Mouse (Mus musculus): Measurements from ENCODE around the gene Il18r1. TPM values are rescaled to one million over a fixed set of nuclear protein-coding genes. Genes with fewer than 3 reads are reported as not detected.

The Il18r1 gene
- total RNA-seq, 1 experiment from 2014 or later = 13.3 TPM

DNA sequence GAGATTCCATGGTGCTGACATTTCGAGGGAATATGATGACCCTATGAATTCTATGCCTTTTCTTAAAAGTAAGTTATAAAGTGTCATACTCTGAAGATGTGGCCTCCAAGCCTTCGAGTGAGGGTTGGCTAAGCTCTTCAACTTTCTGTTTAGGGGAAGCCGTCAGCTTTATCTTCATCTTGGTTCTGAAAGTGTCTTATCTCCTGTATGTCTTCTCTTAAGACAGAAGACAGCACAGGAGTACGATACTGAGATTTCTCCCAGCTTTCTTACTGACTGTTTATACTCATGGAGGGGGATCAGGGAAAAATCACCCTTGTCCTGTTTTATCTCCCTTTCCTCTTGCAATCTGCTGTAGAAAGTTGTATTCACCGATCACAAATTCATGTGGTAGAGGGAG is 9.0 kb downstream of the Il18r1 start:
- no peak for ATAC-seq (replicated peaks in 1 of 2; ENCODE audit: insufficient read depth in 1 of 2, low FRiP score in 2 of 2, low TSS enrichment in 1 of 2, low read depth in 1 of 2, poor library complexity in 2 of 2, severe bottlenecking in 2 of 2)

DNA sequence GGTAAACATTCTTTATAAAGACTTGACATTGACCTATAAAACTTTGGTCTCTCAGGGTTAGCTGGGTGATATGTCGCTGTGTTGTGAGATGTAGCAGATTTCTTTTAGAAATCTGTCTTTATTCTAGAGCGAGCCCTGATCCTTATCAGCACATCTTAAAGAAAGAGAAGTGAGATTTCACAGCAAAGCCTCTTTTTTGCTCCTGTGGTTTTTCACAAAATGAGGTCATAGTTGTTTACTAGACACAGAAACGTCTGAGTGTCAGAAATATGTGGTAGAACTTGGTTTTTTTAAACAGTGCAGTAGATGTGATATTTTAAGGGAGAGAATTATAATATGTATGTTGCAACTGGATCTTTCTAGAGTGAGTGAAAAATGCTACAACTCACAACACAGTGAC is 10.3 kb downstream of the Il18r1 start:
- ATAC-seq (replicated peaks in 1 of 2; ENCODE audit: insufficient read depth in 1 of 2, low FRiP score in 2 of 2, low TSS enrichment in 1 of 2, low read depth in 1 of 2, poor library complexity in 2 of 2, severe bottlenecking in 2 of 2) = peak in 1 of 2 experiments; percentile 51; a peak in 1 of 4 replicates

DNA sequence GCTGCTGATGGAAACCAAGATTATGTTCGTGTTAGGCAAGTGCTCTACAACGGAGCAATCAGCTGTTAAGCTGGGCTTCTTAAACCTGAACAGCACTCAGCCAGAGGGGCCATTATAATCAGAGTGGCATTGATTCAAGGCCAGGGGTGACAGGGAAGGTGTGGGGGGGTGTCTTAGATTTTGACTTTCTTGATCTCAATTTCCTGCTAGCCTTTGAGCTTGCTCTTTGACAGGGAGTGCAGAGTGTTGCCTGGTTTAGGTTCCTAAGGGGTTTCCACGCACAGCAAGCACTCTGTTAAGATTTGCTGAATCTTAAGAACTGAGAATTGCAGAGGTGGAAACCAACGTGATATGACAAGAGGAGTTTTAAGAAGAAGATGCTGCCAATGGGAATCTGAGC is 11.4 kb downstream of the Il18r1 start:
- ATAC-seq (replicated peaks in 1 of 2; ENCODE audit: insufficient read depth in 1 of 2, low FRiP score in 2 of 2, low TSS enrichment in 1 of 2, low read depth in 1 of 2, poor library complexity in 2 of 2, severe bottlenecking in 2 of 2) = no peak

DNA sequence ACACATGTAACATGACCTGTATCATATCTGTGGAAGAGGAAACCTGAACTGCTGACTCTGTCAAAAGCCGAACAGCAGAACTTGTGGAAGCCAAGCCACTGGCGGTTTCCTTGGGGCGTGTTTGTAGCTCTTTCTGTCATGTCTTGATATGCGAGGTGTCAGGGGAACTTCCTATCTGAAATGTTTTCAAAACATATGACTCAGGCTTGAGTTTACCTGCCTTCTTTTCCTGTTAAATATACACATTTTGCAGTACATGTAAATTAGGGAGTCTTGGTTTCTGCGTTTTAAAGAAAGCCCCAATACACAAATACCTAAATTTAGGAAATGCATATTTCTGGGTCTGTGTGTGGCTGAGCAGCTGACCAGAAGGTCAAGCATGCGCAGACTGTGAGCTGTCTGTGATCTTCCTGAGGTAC is 14.2 kb downstream of the Il18r1 start:
- ATAC-seq (replicated peaks in 1 of 2; ENCODE audit: insufficient read depth in 1 of 2, low FRiP score in 2 of 2, low TSS enrichment in 1 of 2, low read depth in 1 of 2, poor library complexity in 2 of 2, severe bottlenecking in 2 of 2) = peak; percentile 67 to 79

DNA sequence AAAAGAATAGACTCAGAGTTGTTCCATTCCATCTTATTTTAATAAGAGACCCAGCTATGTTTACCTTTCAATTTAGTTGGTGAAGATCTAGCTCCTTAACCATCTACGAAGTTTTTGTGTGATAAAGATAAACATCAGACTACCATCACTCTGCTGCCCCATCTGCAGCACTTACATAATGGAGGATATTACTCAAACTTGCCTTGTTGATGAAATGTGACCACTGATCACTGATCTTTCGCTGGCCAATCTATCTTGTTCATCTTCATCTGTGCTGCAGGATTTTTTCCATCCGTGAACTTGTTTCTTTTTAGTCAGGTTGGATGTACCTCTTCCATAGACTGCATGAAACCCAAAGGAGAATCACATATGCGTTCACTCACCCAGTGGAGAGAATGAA is 29.2 kb downstream of the Il18r1 start:
- ATAC-seq (replicated peaks in 1 of 2; ENCODE audit: insufficient read depth in 1 of 2, low FRiP score in 2 of 2, low TSS enrichment in 1 of 2, low read depth in 1 of 2, poor library complexity in 2 of 2, severe bottlenecking in 2 of 2) = no peak

DNA sequence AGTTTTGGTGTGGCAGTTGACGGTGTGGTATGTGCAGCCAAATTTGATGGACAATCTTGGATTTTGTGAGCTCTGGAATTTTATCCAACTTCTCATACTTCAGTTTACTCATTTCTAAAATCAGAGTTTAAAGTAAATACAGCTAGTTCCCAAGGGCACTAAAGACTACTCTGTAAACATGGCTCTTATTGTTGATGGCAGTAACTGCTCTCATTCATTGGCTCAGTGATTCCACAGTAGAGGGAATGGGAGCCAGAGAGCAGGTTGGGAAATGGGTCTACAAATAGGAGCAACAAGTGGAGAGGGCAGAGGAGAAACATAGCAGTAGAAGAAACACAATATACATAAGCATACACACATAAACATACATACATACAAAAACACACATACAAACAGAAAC is 34.4 kb downstream of the Il18r1 start:
- ATAC-seq (replicated peaks in 1 of 2; ENCODE audit: insufficient read depth in 1 of 2, low FRiP score in 2 of 2, low TSS enrichment in 1 of 2, low read depth in 1 of 2, poor library complexity in 2 of 2, severe bottlenecking in 2 of 2) = no peak

DNA sequence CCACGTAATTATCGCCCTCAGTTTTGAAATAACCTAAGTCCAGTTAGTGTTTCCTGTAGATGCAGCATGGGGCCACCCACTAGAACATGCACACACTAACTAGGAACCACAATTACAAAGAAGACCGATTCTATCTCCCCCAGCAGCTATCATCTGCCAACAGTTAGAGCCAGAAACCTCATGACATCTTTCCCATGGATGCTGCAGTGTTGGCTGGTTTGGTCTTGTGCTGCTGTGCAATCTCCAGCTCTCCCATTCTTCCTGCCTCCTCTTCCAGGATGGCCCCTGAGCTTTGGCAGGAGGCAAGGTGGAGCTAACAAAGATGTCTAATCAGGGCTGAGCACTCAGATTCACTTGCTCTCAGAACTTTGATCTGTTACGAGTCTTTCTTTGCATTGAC is 35.8 kb downstream of the Il18r1 start:
- no peak for ATAC-seq (replicated peaks in 1 of 2; ENCODE audit: insufficient read depth in 1 of 2, low FRiP score in 2 of 2, low TSS enrichment in 1 of 2, low read depth in 1 of 2, poor library complexity in 2 of 2, severe bottlenecking in 2 of 2)

DNA sequence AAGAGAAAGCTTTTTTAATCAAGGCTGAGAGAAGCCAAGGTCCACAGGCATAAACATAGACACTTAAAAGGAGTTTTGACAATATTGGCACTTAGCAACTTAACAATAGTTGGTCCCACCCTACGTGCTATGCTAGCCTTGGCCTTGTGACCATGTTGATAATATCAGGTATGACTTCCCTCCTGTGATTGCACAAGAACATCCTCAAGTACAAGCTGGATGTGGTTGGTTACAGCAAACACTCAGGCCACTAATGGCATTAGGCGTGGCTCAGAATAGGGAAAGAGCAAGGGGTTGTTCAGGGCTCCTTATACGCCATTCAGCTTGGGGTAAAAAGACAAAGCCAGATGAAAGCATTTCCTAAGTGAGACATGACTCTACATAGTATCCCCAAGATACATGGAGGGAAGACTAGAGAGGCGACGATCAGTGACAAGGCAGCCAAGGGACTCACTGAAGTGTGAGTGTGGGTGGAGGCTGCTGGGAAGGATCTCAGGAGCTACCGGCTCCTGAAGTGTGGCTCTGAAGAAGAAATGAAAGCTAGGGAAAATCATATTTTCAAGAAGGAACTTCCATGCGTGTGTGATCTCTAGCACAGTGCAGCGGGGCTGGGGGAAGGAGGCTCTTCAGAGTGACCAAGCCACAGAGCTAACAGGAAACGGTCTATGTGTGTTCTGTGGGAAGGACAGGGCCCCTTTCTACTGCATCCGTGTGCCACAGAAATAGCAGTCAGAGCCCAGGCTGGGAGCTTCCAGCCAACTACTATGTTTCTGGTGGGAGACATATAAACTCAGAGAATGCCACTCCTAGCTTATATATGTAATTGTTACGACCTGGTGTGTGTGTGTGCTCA is 36.4 kb downstream of the Il18r1 start:
- ATAC-seq (replicated peaks in 1 of 2; ENCODE audit: insufficient read depth in 1 of 2, low FRiP score in 2 of 2, low TSS enrichment in 1 of 2, low read depth in 1 of 2, poor library complexity in 2 of 2, severe bottlenecking in 2 of 2) = peak; percentile 79 to 87

DNA sequence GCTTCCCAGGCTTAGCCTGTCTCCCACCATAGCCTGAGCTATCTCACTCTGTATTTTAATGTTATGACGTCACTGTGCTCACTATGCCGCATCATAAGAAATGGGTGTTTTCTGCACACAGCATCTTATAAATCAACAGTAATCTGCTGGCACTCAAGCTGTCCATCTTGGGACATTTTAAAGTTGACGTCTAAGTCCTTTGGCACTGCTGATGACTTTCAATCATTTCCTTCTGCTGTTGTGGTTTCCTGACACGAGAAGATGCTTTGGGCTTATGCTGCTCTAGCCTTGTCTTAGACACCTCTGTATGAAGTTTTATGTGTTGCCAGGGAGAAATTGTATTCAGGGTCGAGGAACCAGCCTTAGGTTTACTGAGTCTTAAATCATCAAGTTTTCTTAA is 39.2 kb downstream of the Il18r1 start:
- ATAC-seq (replicated peaks in 1 of 2; ENCODE audit: insufficient read depth in 1 of 2, low FRiP score in 2 of 2, low TSS enrichment in 1 of 2, low read depth in 1 of 2, poor library complexity in 2 of 2, severe bottlenecking in 2 of 2) = peak; percentile 3 to 51; a peak in 2 of 4 replicates

DNA sequence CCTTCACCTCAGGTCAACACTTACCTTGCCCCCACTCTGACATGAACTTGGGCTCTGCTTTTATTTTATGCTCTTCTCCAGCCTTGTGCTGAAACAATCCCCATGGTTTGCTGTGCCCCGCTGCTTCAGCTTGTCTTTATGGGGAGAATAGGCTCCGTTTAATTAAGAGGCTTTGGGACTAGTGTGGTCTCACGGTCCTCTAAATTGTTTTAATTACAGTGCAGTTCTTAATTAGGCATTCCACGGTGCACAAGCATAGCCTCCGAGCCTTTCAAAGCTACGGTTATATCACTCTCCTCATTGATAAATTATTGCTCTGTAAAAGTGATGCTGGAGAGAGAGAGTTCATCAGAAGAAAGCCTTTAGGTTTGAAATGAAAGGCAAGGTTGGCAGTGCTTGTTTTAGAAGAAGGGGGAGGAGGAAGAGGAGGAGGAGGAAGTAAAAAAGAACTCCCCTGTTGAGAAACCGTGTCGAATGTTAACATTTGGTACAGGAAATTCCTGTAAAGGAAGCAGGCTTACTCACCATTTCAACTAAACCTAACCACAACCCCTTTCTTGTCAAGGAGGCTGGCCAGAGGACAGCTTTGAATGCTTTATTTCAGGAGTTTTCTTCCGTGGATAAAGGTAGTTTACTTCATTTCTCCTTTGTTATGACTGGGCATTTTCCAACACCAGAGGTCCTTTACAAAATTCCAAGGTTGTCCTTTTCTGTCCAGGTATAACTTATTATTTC is 49.7 kb downstream of the Il18r1 start, which contains the start of gene Il18rap:
Il18rap (plus strand) TSS at position 512 of the 735 bp plus-strand sequence.
- ATAC-seq (replicated peaks in 1 of 2; ENCODE audit: insufficient read depth in 1 of 2, low FRiP score in 2 of 2, low TSS enrichment in 1 of 2, low read depth in 1 of 2, poor library complexity in 2 of 2, severe bottlenecking in 2 of 2) = peak; percentile 95 to 98

DNA sequence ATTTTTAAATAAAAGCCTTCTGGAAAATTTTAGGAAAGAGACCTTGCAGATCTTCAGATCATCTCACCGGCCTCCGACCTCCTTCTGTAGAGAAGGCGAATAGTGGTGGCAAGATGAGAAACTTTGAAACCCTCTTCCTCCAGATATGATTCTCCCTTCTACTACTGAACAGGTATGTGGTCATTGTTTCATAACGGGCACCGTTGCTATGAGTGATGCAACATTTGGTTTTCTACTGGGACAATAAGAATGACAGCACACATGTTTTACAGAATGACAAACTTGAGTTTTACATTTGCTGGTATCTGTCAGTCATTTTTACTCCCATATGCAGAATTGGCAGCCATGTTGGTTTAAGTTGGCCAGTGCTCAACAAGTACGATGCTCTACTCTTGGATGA is 51.0 kb downstream of the Il18r1 start:
- no peak for ATAC-seq (replicated peaks in 1 of 2; ENCODE audit: insufficient read depth in 1 of 2, low FRiP score in 2 of 2, low TSS enrichment in 1 of 2, low read depth in 1 of 2, poor library complexity in 2 of 2, severe bottlenecking in 2 of 2)

DNA sequence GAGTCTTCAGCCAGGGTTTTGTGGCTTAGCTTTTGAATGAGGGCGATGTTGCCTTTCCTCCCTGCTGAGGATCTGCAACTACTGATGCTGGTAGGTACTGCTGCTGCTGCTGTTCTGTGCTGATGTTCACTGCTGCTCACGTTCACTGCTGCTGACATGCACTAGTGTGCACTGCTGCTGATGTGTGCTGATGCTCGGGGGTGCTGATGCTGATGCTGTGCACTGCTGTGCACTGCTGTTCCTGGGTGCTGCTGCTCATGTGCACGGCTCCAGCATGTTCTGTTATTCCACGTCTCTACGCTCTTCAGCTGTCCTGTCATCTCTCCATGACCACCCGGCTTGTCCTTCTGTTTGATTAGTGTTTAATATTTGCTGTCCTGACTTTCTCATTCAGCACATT is 57.6 kb downstream of the Il18r1 start:
- ATAC-seq (replicated peaks in 1 of 2; ENCODE audit: insufficient read depth in 1 of 2, low FRiP score in 2 of 2, low TSS enrichment in 1 of 2, low read depth in 1 of 2, poor library complexity in 2 of 2, severe bottlenecking in 2 of 2) = no peak

DNA sequence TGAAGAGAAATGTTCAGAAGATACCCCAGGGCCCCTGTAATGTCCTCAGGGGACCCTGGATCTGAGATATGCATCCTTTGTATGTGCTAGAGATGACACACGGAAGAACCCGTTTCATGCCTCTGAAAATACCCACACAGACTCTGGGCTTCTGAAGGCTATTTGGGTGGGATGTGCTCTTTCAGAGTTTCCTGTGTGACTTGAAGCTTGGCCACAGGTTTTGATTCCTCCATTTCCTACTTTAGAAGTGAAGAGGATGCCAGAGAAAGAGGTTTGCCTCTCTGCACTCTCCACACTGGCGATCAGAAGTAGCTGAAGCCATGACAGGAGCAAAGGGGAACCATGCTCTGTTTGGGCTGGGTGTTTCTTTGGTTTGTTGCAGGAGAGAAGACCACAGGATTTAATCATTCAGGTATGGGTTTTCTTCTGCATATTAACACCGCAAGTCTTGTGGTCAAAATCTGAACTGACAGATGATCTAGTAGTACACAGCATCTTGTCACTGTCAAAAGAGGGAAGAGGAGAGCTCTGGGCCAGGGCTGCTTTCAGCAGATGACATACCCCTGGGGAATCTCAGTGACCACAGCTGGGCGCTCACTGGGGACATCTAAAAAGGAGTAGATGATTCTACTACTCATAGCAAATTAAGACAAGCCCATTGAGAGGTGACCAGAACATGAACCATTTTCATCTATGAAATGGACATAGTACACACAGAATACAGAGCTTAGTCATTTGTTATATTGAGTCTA is 58.8 kb downstream of the Il18r1 start:
- ATAC-seq (replicated peaks in 1 of 2; ENCODE audit: insufficient read depth in 1 of 2, low FRiP score in 2 of 2, low TSS enrichment in 1 of 2, low read depth in 1 of 2, poor library complexity in 2 of 2, severe bottlenecking in 2 of 2) = no peak

DNA sequence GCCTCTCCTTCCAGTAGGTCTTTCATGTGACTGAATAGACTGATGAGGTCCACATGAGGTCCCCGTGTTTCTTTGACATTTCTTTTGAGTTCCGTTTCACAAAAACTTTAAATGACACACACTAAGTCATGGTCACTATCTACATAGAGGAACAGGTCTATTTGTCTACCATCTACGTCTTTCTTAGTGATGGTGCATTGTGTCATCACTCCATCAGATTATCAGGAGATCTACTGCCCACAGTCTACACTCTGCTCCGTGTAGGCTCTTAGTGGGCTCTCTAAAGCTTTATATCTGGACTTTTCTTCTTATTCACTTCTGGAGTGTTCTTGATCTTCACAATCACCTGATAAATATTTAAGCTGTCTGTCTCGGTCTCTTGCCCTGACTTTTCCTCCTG is 63.9 kb downstream of the Il18r1 start:
- no peak for ATAC-seq (replicated peaks in 1 of 2; ENCODE audit: insufficient read depth in 1 of 2, low FRiP score in 2 of 2, low TSS enrichment in 1 of 2, low read depth in 1 of 2, poor library complexity in 2 of 2, severe bottlenecking in 2 of 2)

DNA sequence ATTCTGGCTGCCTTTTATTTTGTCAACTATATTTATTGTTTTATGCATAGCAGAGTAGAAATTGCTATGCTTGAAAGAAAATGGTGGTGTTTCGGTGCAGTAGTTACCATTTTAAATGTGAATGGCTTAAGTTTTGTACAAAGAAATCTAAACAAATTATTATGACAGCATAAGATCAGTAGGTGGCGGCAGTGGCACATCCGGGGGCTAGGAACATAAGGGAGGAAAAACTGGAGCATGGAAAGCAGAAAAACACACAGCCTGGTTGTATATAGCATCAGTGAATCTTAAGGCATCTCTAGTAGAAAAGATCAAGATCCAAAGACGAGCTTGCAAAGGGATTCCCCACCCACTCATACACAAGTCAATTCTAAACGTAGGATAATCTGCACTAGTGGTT is 72.2 kb downstream of the Il18r1 start:
- no peak for ATAC-seq (replicated peaks in 1 of 2; ENCODE audit: insufficient read depth in 1 of 2, low FRiP score in 2 of 2, low TSS enrichment in 1 of 2, low read depth in 1 of 2, poor library complexity in 2 of 2, severe bottlenecking in 2 of 2)

DNA sequence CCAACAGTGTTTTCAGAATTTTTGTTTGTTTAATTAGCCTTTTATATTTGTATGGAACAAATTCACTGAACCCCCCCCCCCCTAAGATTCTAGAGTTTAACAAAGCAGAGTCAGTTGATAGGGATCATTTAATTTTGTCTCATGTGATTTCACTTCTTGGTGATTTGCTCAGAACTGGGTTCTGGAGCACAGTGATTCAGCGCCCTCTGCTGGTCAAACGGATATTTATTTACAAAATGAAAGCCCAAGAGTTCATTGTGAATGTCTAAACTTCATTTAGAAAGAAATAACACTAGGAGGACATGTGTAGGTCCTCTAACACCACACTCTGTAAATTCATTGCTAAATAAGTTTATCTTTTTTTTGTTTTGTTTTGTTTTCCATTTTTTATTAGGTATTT is 79.3 kb downstream of the Il18r1 start:
- ATAC-seq (replicated peaks in 1 of 2; ENCODE audit: insufficient read depth in 1 of 2, low FRiP score in 2 of 2, low TSS enrichment in 1 of 2, low read depth in 1 of 2, poor library complexity in 2 of 2, severe bottlenecking in 2 of 2) = no peak

DNA sequence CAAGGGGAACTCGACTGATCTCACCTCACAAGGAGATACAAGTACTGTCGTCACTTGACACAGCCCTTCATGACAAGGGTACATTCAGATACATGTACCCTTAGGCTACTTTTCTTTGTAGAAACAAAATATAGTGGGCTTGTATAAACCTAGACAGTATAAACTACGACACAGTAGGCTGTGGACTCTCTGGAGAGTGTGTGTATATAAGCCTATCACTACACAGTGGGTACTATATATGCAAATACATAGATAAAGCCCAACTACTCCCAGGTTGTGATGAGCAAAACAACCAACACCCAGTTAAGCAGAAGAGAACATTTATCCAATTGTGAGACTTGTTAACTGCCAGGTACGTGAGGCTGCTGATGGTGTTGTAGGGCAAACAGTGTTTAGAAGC is 81.3 kb downstream of the Il18r1 start:
- no peak for ATAC-seq (replicated peaks in 1 of 2; ENCODE audit: insufficient read depth in 1 of 2, low FRiP score in 2 of 2, low TSS enrichment in 1 of 2, low read depth in 1 of 2, poor library complexity in 2 of 2, severe bottlenecking in 2 of 2)

DNA sequence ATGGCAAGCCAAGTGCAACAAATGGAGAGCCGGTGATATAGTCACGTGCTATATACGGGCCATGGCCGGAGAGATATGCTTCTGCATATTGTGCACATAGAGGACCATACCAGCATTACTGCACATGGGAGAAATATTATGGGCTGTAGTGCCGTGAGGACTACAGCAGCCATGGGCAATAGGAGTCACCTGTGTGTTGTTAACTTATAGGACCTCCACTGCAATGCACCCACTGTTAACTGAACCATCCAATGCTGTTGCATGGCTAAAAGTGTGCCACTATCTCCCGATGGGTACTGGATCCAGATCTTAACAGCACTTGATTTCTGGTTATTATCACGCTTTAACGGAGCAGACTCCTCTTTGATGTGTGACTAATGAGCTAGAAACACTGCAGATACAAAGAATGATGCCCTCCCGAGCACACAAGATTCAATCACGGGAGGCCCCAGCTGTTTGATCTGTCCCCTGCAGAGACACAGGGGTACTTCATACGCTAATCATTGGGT is 81.8 kb downstream of the Il18r1 start:
- ATAC-seq (replicated peaks in 1 of 2; ENCODE audit: insufficient read depth in 1 of 2, low FRiP score in 2 of 2, low TSS enrichment in 1 of 2, low read depth in 1 of 2, poor library complexity in 2 of 2, severe bottlenecking in 2 of 2) = no peak
